Mouse (Mus musculus): ENCODE measurements around the gene Cgref1.
A peak's percentile ranks its signal among the peaks of the same experiment; 100 is the strongest.

Cgref1 gene

GRCm38 (mm10) chr5:30916841-30917240 lies 28.6 kb downstream of the Cgref1 start:
- no peak for DNase-seq

GRCm38 (mm10) chr5:30915974-30916433 lies 29.4 kb downstream of the Cgref1 start:
- DNase-seq, result peak; percentile 79

- DNase-seq, result no peak
Measured at GRCm38 (mm10) chr5:30915456-30915855, 29.9 kb downstream of the Cgref1 start.

- no peak for DNase-seq
Measured at GRCm38 (mm10) chr5:30914849-30915248, 30.5 kb downstream of the Cgref1 start.

GRCm38 (mm10) chr5:30914101-30914635 lies 31.2 kb downstream of the Cgref1 start:
- no peak for DNase-seq

GRCm38 (mm10) chr5:30913060-30913841 lies 32.1 kb downstream of the Cgref1 start, which contains the start of gene Emilin1:
Gene Emilin1, plus strand, starts transcription at chr5:30913402.
- peak; percentile 73 for DNase-seq

- DNase-seq, result no peak
Measured at GRCm38 (mm10) chr5:30912156-30912555, 33.2 kb downstream of the Cgref1 start.

- DNase-seq, result no peak
Measured at GRCm38 (mm10) chr5:30910481-30910880, 34.9 kb downstream of the Cgref1 start.

GRCm38 (mm10) chr5:30909863-30910262 lies 35.5 kb downstream of the Cgref1 start:
- DNase-seq, result no peak

- DNase-seq, result no peak
Measured at GRCm38 (mm10) chr5:30909300-30909659, 36.1 kb downstream of the Cgref1 start.

GRCm38 (mm10) chr5:30908426-30909299 lies 36.7 kb downstream of the Cgref1 start:
- peak; percentile 41 for DNase-seq

GRCm38 (mm10) chr5:30907413-30908059 lies 37.9 kb downstream of the Cgref1 start, which contains the start of gene Ost4:
Gene Ost4, minus strand, starts transcription at chr5:30907788.
- peak; percentile 98 for DNase-seq

GRCm38 (mm10) chr5:30901860-30902259 lies 43.5 kb downstream of the Cgref1 start:
- DNase-seq, result no peak

GRCm38 (mm10) chr5:30890375-30890774 lies 55.0 kb downstream of the Cgref1 start:
- DNase-seq, result no peak

- DNase-seq, result peak; percentile 85
Measured at GRCm38 (mm10) chr5:30889088-30889754, 56.2 kb downstream of the Cgref1 start.

GRCm38 (mm10) chr5:30888337-30889087 lies 56.9 kb downstream of the Cgref1 start, which contains the start of gene Agbl5:
Gene Agbl5, plus strand, starts transcription at chr5:30888694.
- DNase-seq, result peak; percentile 92

- DNase-seq, result peak; percentile 94
Measured at GRCm38 (mm10) chr5:30887858-30888336, 57.5 kb downstream of the Cgref1 start.

- peak; percentile 84 for DNase-seq
Measured at GRCm38 (mm10) chr5:30887331-30887761, 58.0 kb downstream of the Cgref1 start.

- no peak for DNase-seq
Measured at GRCm38 (mm10) chr5:30886731-30887130, 58.7 kb downstream of the Cgref1 start.

GRCm38 (mm10) chr5:30886209-30886608 lies 59.2 kb downstream of the Cgref1 start:
- DNase-seq, result no peak

Measured in liver (tissue).